Mouse (Mus musculus): Measurements from ENCODE around the gene Ptprn2. TPM values are rescaled to one million over a fixed set of nuclear protein-coding genes. Genes with fewer than 3 reads are reported as not detected.

Ptprn2 gene
- polyA plus RNA-seq, 1 experiment: 0.40 TPM

GRCm38 (mm10) chr12:116888856-116889255, 403.3 kb downstream of the Ptprn2 start:
- no peaks in the 10 kb centered on the region for H3K36me3 ChIP-seq (ENCODE audit: control insufficient read depth, insufficient read depth, low read length)
- H3K27ac ChIP-seq (ENCODE audit: control insufficient read depth, insufficient read depth, low read depth, low read length): no peak overlapping the region
- TF ChIP-seq CTCF (IDR thresholded peaks at IDR 0.05; ENCODE audit: control insufficient read depth, insufficient read depth, insufficient replicate concordance, low read depth, low read length): no peak
- no peak for TF ChIP-seq POLR2A (IDR thresholded peaks at IDR 0.05; ENCODE audit: control insufficient read depth, low read depth, low read length)
- H3K4me3 ChIP-seq (ENCODE audit: control insufficient read depth, low read depth, low read length): no peak overlapping the region
- H3K27me3 ChIP-seq (ENCODE audit: control insufficient read depth, insufficient read depth, low read length): no peaks in the 10 kb centered on the region
- no peaks in the 10 kb centered on the region; the same call in 1 of the 2 replicates for H3K4me1 ChIP-seq (ENCODE audit: control insufficient read depth, insufficient read depth, low read length)

DNA sequence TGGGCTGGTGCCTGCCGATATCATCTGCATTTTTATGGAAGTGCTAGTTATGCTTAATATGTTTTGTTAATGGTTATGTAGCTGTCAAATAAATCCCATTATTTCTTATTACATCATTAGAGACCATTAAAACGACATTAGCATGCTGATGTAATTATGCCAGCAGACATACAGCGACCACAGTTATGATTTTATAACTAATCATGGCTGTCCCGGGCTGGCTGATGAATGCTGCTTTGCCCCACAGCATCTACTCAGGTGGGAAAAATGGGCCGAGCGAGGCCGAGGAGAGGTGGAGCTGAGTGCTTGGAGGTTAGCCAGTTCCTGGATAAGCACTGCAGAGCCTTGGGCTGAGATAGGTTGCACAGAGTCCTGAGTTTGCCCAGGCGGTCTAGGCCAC, 407.1 kb downstream of the Ptprn2 start:
- H3K36me3 ChIP-seq (ENCODE audit: control insufficient read depth, insufficient read depth, low read length): no peaks in the 10 kb centered on the region
- H3K4me3 ChIP-seq (ENCODE audit: control insufficient read depth, low read depth, low read length): no peak overlapping the region
- H3K4me1 ChIP-seq (ENCODE audit: control insufficient read depth, insufficient read depth, low read length): no peaks in the 10 kb centered on the region; the same call in 1 of the 2 replicates
- no peak overlapping the region for H3K27ac ChIP-seq (ENCODE audit: control insufficient read depth, insufficient read depth, low read depth, low read length)
- TF ChIP-seq POLR2A (IDR thresholded peaks at IDR 0.05; ENCODE audit: control insufficient read depth, low read depth, low read length) (no peak), CTCF (IDR thresholded peaks at IDR 0.05; ENCODE audit: control insufficient read depth, insufficient read depth, insufficient replicate concordance, low read depth, low read length) (no peak)
- no peaks in the 10 kb centered on the region for H3K27me3 ChIP-seq (ENCODE audit: control insufficient read depth, insufficient read depth, low read length)

DNA sequence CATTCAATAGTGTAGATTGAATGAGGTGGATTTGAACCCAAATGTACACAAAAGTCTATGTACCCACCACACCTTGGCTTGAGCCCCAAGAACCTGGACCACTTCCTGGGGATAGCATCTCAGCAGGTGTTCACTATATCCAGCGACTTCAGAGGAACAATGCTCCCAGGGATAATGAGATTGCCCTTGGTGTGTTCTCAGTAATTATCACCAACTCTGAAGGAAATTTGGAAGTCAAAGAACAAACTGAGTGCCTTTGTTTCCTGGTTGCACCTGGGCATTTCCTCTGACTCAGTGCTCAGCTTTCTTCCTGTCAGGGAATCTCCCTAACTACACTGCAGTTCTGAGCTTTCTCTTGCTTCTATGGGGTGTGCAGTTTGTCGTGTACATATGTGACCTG, 411.1 kb downstream of the Ptprn2 start:
- Histone ChIP-seq H3K27ac (ENCODE audit: control insufficient read depth, insufficient read depth, low read depth, low read length) (no peak overlapping the region), H3K4me3 (ENCODE audit: control insufficient read depth, low read depth, low read length) (no peak overlapping the region), H3K27me3 (ENCODE audit: control insufficient read depth, insufficient read depth, low read length) (no peaks in the 10 kb centered on the region), H3K4me1 (ENCODE audit: control insufficient read depth, insufficient read depth, low read length) (no peaks in the 10 kb centered on the region), H3K36me3 (ENCODE audit: control insufficient read depth, insufficient read depth, low read length) (no peaks in the 10 kb centered on the region)
- TF ChIP-seq CTCF (IDR thresholded peaks at IDR 0.05; ENCODE audit: control insufficient read depth, insufficient read depth, insufficient replicate concordance, low read depth, low read length) (no peak), POLR2A (IDR thresholded peaks at IDR 0.05; ENCODE audit: control insufficient read depth, low read depth, low read length) (no peak)

GRCm38 (mm10) chr12:116901773-116902172, 416.3 kb downstream of the Ptprn2 start:
- no peak for TF ChIP-seq POLR2A (IDR thresholded peaks at IDR 0.05; ENCODE audit: control insufficient read depth, low read depth, low read length)
- Histone ChIP-seq H3K36me3 (ENCODE audit: control insufficient read depth, insufficient read depth, low read length) (no peaks in the 10 kb centered on the region), H3K27ac (ENCODE audit: control insufficient read depth, insufficient read depth, low read depth, low read length) (no peak overlapping the region), H3K4me1 (ENCODE audit: control insufficient read depth, insufficient read depth, low read length) (no peaks in the 10 kb centered on the region), H3K27me3 (ENCODE audit: control insufficient read depth, insufficient read depth, low read length) (no peaks in the 10 kb centered on the region), H3K4me3 (ENCODE audit: control insufficient read depth, low read depth, low read length) (no peak overlapping the region)

GRCm38 (mm10) chr12:116907424-116907823, 421.9 kb downstream of the Ptprn2 start:
- H3K27me3 ChIP-seq (ENCODE audit: control insufficient read depth, insufficient read depth, low read length): no peaks in the 10 kb centered on the region
- TF ChIP-seq CTCF (IDR thresholded peaks at IDR 0.05; ENCODE audit: control insufficient read depth, insufficient read depth, insufficient replicate concordance, low read depth, low read length) (no peak), POLR2A (IDR thresholded peaks at IDR 0.05; ENCODE audit: control insufficient read depth, low read depth, low read length) (no peak)
- no peak overlapping the region for H3K27ac ChIP-seq (ENCODE audit: control insufficient read depth, insufficient read depth, low read depth, low read length)

DNA sequence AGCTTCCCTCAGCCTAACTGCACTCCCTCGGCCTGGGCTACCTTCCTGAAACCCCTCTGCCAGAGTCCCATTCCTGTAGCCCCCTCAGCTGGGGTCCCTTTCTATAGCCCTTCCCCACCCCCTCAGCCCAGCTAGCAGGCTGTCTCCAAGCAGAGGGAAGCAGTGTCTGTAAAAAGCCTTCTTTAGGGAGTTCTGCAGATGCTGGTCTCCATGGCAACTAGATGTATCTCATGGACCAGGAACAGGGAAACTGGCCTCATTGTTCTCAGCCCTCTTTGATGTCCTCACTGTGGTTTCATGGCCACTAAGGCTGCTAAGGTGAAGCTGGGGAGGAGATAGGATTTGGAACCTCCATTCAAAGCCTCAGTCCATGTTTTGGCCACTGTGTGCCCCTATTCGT, 423.1 kb downstream of the Ptprn2 start:
- Histone ChIP-seq H3K4me3 (ENCODE audit: control insufficient read depth, low read depth, low read length) (no peak overlapping the region), H3K4me1 (ENCODE audit: control insufficient read depth, insufficient read depth, low read length) (no peaks in the 10 kb centered on the region), H3K27me3 (ENCODE audit: control insufficient read depth, insufficient read depth, low read length) (no peaks in the 10 kb centered on the region), H3K36me3 (ENCODE audit: control insufficient read depth, insufficient read depth, low read length) (no peaks in the 10 kb centered on the region), H3K27ac (ENCODE audit: control insufficient read depth, insufficient read depth, low read depth, low read length) (no peak overlapping the region)
- TF ChIP-seq POLR2A (IDR thresholded peaks at IDR 0.05; ENCODE audit: control insufficient read depth, low read depth, low read length) (no peak), CTCF (IDR thresholded peaks at IDR 0.05; ENCODE audit: control insufficient read depth, insufficient read depth, insufficient replicate concordance, low read depth, low read length) (no peak)

More at GRCm38 (mm10) chr12:116907424-116907823, 421.9 kb downstream of the Ptprn2 start:
- no peak overlapping the region for H3K4me3 ChIP-seq (ENCODE audit: control insufficient read depth, low read depth, low read length)
- no peaks in the 10 kb centered on the region for H3K36me3 ChIP-seq (ENCODE audit: control insufficient read depth, insufficient read depth, low read length)
- H3K4me1 ChIP-seq (ENCODE audit: control insufficient read depth, insufficient read depth, low read length): no peaks in the 10 kb centered on the region

DNA sequence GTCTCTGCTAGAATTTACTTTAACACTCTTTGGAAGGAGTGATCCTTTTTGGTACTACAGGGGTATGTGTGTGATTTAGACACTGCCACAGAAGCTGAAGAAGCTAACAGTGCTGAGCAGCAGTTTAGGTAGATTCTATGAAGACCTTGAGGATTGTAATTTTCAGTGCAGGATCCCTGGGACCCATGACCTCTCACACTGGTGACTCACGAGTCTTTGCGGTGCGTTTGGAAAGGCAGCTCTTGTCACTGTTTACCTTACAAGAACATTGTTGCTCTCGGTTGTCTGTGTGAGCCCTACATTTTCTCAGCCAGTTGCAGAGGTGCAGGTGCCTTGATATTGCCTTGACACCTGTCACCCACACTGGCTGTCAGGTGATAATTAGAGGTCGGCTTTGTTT, 431.3 kb downstream of the Ptprn2 start:
- H3K27me3 ChIP-seq (ENCODE audit: control insufficient read depth, insufficient read depth, low read length): no peaks in the 10 kb centered on the region

GRCm38 (mm10) chr12:116919185-116919584, 433.7 kb downstream of the Ptprn2 start:
- no peak overlapping the region for H3K4me3 ChIP-seq (ENCODE audit: control insufficient read depth, low read depth, low read length)
- H3K36me3 ChIP-seq (ENCODE audit: control insufficient read depth, insufficient read depth, low read length): no peaks in the 10 kb centered on the region
- no peak overlapping the region for H3K27ac ChIP-seq (ENCODE audit: control insufficient read depth, insufficient read depth, low read depth, low read length)
- H3K27me3 ChIP-seq (ENCODE audit: control insufficient read depth, insufficient read depth, low read length): no peaks in the 10 kb centered on the region
- H3K4me1 ChIP-seq (ENCODE audit: control insufficient read depth, insufficient read depth, low read length): no peaks in the 10 kb centered on the region
- TF ChIP-seq CTCF (IDR thresholded peaks at IDR 0.05; ENCODE audit: control insufficient read depth, insufficient read depth, insufficient replicate concordance, low read depth, low read length): no peak
- TF ChIP-seq POLR2A (IDR thresholded peaks at IDR 0.05; ENCODE audit: control insufficient read depth, low read depth, low read length): no peak

More for the DNA sequence above, 431.3 kb downstream of the Ptprn2 start:
- Histone ChIP-seq H3K36me3 (ENCODE audit: control insufficient read depth, insufficient read depth, low read length) (no peaks in the 10 kb centered on the region), H3K27ac (ENCODE audit: control insufficient read depth, insufficient read depth, low read depth, low read length) (no peak overlapping the region), H3K4me3 (ENCODE audit: control insufficient read depth, low read depth, low read length) (peak overlapping the region; percentile 26), H3K4me1 (ENCODE audit: control insufficient read depth, insufficient read depth, low read length) (no peaks in the 10 kb centered on the region)
- TF ChIP-seq CTCF (IDR thresholded peaks at IDR 0.05; ENCODE audit: control insufficient read depth, insufficient read depth, insufficient replicate concordance, low read depth, low read length) (no peak), POLR2A (IDR thresholded peaks at IDR 0.05; ENCODE audit: control insufficient read depth, low read depth, low read length) (no peak)
